Mouse (Mus musculus) left cerebral cortex, adult 9 months (tissue): ENCODE measurements at regions not wholly inside any gene's neighbourhood (a gene's known extent, or its start where the extent isn't known, plus 50 kb on each side); places are given as distances from the start of the nearest gene placed in this dataset.
A peak's percentile ranks its signal among the peaks of the same experiment; 100 is the strongest.

Experiments used
- DNase-seq, 2 experiments: peaks; one replicate each; pipeline ENCODE4 v3.0.0; 2022; ENCODE audit warnings: low spot score in 2 of 2

GRCm38 (mm10) chr3:35360515-35360914 lies 393.4 kb upstream of the Atp11b start:
- no peak for DNase-seq

GRCm38 (mm10) chr3:35361086-35361485 lies 392.8 kb upstream of the Atp11b start:
- no peak for DNase-seq

- DNase-seq, result no peak
Measured at GRCm38 (mm10) chr3:35365431-35365830, 388.5 kb upstream of the Atp11b start.

- no peak for DNase-seq
Measured at GRCm38 (mm10) chr3:35372276-35372675, 381.6 kb upstream of the Atp11b start.

GRCm38 (mm10) chr3:35387386-35387785 lies 366.5 kb upstream of the Atp11b start:
- DNase-seq, result no peak

GRCm38 (mm10) chr3:35392657-35393056 lies 361.2 kb upstream of the Atp11b start:
- no peak for DNase-seq

- no peak for DNase-seq
Measured at GRCm38 (mm10) chr3:35400213-35400612, 353.7 kb upstream of the Atp11b start.

- no peak for DNase-seq
Measured at GRCm38 (mm10) chr3:35402666-35403065, 351.2 kb upstream of the Atp11b start.

- no peak for DNase-seq
Measured at GRCm38 (mm10) chr3:35403952-35404351, 350.0 kb upstream of the Atp11b start.

- DNase-seq, result peak in 1 of 2 experiments; percentile 8
Measured at GRCm38 (mm10) chr3:35404492-35405390, 349.2 kb upstream of the Atp11b start.

- peak in 1 of 2 experiments; percentile 5 for DNase-seq
Measured at GRCm38 (mm10) chr3:35405621-35406079, 348.3 kb upstream of the Atp11b start.

- DNase-seq, result no peak
Measured at GRCm38 (mm10) chr3:35437687-35438086, 316.2 kb upstream of the Atp11b start.

- no peak for DNase-seq
Measured at GRCm38 (mm10) chr3:35462858-35463257, 291.0 kb upstream of the Atp11b start.

GRCm38 (mm10) chr3:35464212-35464911 lies 289.5 kb upstream of the Atp11b start:
- DNase-seq, result no peak

GRCm38 (mm10) chr3:35465956-35466355 lies 287.9 kb upstream of the Atp11b start:
- no peak for DNase-seq

GRCm38 (mm10) chr3:35473351-35473750 lies 280.6 kb upstream of the Atp11b start:
- DNase-seq, result no peak

- DNase-seq, result no peak
Measured at GRCm38 (mm10) chr3:35474361-35474760, 279.5 kb upstream of the Atp11b start.

GRCm38 (mm10) chr3:35475326-35475725 lies 278.6 kb upstream of the Atp11b start:
- DNase-seq, result no peak

GRCm38 (mm10) chr3:35480714-35481695 lies 272.9 kb upstream of the Atp11b start:
- DNase-seq, result no peak

- no peak for DNase-seq
Measured at GRCm38 (mm10) chr3:35481841-35482240, 272.1 kb upstream of the Atp11b start.

GRCm38 (mm10) chr3:35482296-35482695 lies 271.6 kb upstream of the Atp11b start:
- DNase-seq, result peak; percentile 28 to 84

GRCm38 (mm10) chr3:35482759-35483158 lies 271.1 kb upstream of the Atp11b start:
- DNase-seq, result no peak
